Mouse (Mus musculus) stomach, postnatal 0 days (tissue): ENCODE measurements at regions not wholly inside any gene's neighbourhood (a gene's known extent, or its start where the extent isn't known, plus 50 kb on each side); places are given as distances from the start of the nearest gene placed in this dataset.

ENCODE experiments used
- CTCF ChIP-seq: IDR thresholded peaks from 2 replicates; pipeline ENCODE4 v1.5.1; 2016; ENCODE audit warnings: antibody characterized with exemption, low read depth, mild to moderate bottlenecking, moderate library complexity
- EP300 ChIP-seq: optimal IDR thresholded peaks from 2 replicates; pipeline ENCODE3; 2016; ENCODE audit warnings: antibody characterized with exemption

GRCm38 (mm10) chr8:89139876-89140275 is 95.9 kb upstream of the Sall1 start:
- TF ChIP-seq CTCF = no peak
- no peak for TF ChIP-seq EP300
